Mouse (Mus musculus) heart, postnatal 0 days (tissue): Measurements from ENCODE around the gene Ermap.
A peak's percentile ranks its signal among the peaks of the same experiment; 100 is the strongest.

Experiments used
- CTCF ChIP-seq: IDR thresholded peaks from 2 replicates; pipeline ENCODE4 v1.5.1; 2016; ENCODE audit warnings: antibody characterized with exemption, control low read depth, low read depth
- EP300 ChIP-seq: IDR thresholded peaks from 2 replicates; pipeline ENCODE4 v1.6.1; 2016; ENCODE audit warnings: antibody characterized with exemption, low read depth

- TF ChIP-seq CTCF (peak; percentile 87), EP300 (no peak)
These were observed 49.4 kb upstream of the Ermap start for GRCm38 (mm10) chr4:119239181-119239682.
